Mouse (Mus musculus): ENCODE measurements around the gene Pfkp. TPM values are rescaled to one million over a fixed set of nuclear protein-coding genes. Genes with fewer than 3 reads are reported as not detected.

The Pfkp gene
- polyA plus RNA-seq, 1 experiment from 2014 or later: 348 TPM

GRCm38 (mm10) chr13:6600626-6601025, 48.0 kb downstream of the Pfkp start:
- no peak overlapping the region for H3K4me2 ChIP-seq (replicated peaks)
- WGBS: 88% methylated on average over 8 of the region's 8 CpGs
- ATAC-seq (ENCODE audit: low FRiP score): no peak
- peaks cover 50% of the 10 kb centered on the region for H3K36me3 ChIP-seq (replicated peaks; ENCODE audit: control insufficient read depth, insufficient read depth)
- no peaks in the 10 kb centered on the region for H3K4me1 ChIP-seq (replicated peaks; ENCODE audit: control insufficient read depth, insufficient read depth, low read length)
- H3K27ac ChIP-seq: no peak overlapping the region
- no peak overlapping the region for H3K4me3 ChIP-seq (replicated peaks; ENCODE audit: low read length)
- no peaks in the 10 kb centered on the region for H3K9me3 ChIP-seq (ENCODE audit: control insufficient read depth, low read length)
- DNase-seq (ENCODE audit: low spot score): no peak
- no peak overlapping the region for H3K9ac ChIP-seq
- no peaks in the 10 kb centered on the region for H3K27me3 ChIP-seq (ENCODE audit: control insufficient read depth, insufficient read depth, low read length)

- Histone ChIP-seq H3K9me3 (ENCODE audit: control insufficient read depth, low read length) (no peaks in the 10 kb centered on the region), H3K27ac (no peak overlapping the region), H3K4me2 (replicated peaks) (no peak overlapping the region), H3K36me3 (replicated peaks; ENCODE audit: control insufficient read depth, insufficient read depth) (peaks cover 34% of the 10 kb centered on the region), H3K9ac (no peak overlapping the region), H3K4me3 (replicated peaks; ENCODE audit: low read length) (no peak overlapping the region), H3K4me1 (replicated peaks; ENCODE audit: control insufficient read depth, insufficient read depth, low read length) (no peaks in the 10 kb centered on the region), H3K27me3 (ENCODE audit: control insufficient read depth, insufficient read depth, low read length) (no peaks in the 10 kb centered on the region)
- WGBS: 91% methylated on average over 16 of the region's 16 CpGs
- no peak for DNase-seq (ENCODE audit: low spot score)
- no peak for ATAC-seq (ENCODE audit: low FRiP score)
Observed at GRCm38 (mm10) chr13:6597801-6598200, 50.8 kb downstream of the Pfkp start.

- 89% methylated on average over 4 of the region's 4 CpGs for whole genome bisulfite sequencing
- DNase-seq (ENCODE audit: low spot score) (no peak), ATAC-seq (ENCODE audit: low FRiP score) (no peak)
- Histone ChIP-seq H3K4me1 (replicated peaks; ENCODE audit: control insufficient read depth, insufficient read depth, low read length) (no peaks in the 10 kb centered on the region), H3K4me3 (replicated peaks; ENCODE audit: low read length) (no peak overlapping the region), H3K9me3 (ENCODE audit: control insufficient read depth, low read length) (no peaks in the 10 kb centered on the region), H3K27ac (no peak overlapping the region), H3K36me3 (replicated peaks; ENCODE audit: control insufficient read depth, insufficient read depth) (peaks cover 22% of the 10 kb centered on the region), H3K4me2 (replicated peaks) (no peak overlapping the region), H3K9ac (no peak overlapping the region), H3K27me3 (ENCODE audit: control insufficient read depth, insufficient read depth, low read length) (no peaks in the 10 kb centered on the region)
Observed at GRCm38 (mm10) chr13:6595403-6595802, 53.2 kb downstream of the Pfkp start.

GRCm38 (mm10) chr13:6590846-6591245, 57.7 kb downstream of the Pfkp start:
- no peak for DNase-seq (ENCODE audit: low spot score)
- Histone ChIP-seq H3K4me3 (replicated peaks; ENCODE audit: low read length) (no peak overlapping the region), H3K9ac (no peak overlapping the region), H3K9me3 (ENCODE audit: control insufficient read depth, low read length) (no peaks in the 10 kb centered on the region), H3K36me3 (replicated peaks; ENCODE audit: control insufficient read depth, insufficient read depth) (peaks cover under 1% of the 10 kb centered on the region; the same call in 1 of the 2 replicates), H3K27me3 (ENCODE audit: control insufficient read depth, insufficient read depth, low read length) (no peaks in the 10 kb centered on the region), H3K27ac (no peak overlapping the region), H3K4me2 (replicated peaks) (no peak overlapping the region), H3K4me1 (replicated peaks; ENCODE audit: control insufficient read depth, insufficient read depth, low read length) (no peaks in the 10 kb centered on the region)
- 79% methylated on average over 3 of the region's 3 CpGs for WGBS
- ATAC-seq (ENCODE audit: low FRiP score): no peak

GRCm38 (mm10) chr13:6586009-6586408, 62.6 kb downstream of the Pfkp start:
- 84% methylated on average over 9 of the region's 9 CpGs for WGBS
- no peaks in the 10 kb centered on the region for H3K9me3 ChIP-seq (ENCODE audit: control insufficient read depth, low read length)
- ATAC-seq (ENCODE audit: low FRiP score) (no peak), DNase-seq (ENCODE audit: low spot score) (no peak)
- H3K4me3 ChIP-seq (replicated peaks; ENCODE audit: low read length): no peak overlapping the region
- no peaks in the 10 kb centered on the region for H3K27me3 ChIP-seq (ENCODE audit: control insufficient read depth, insufficient read depth, low read length)
- no peak overlapping the region for H3K9ac ChIP-seq
- H3K4me1 ChIP-seq (replicated peaks; ENCODE audit: control insufficient read depth, insufficient read depth, low read length): no peaks in the 10 kb centered on the region
- H3K27ac ChIP-seq: no peak overlapping the region
- H3K4me2 ChIP-seq (replicated peaks): no peak overlapping the region
- peaks cover 25% of the 10 kb centered on the region for H3K36me3 ChIP-seq (replicated peaks; ENCODE audit: control insufficient read depth, insufficient read depth)

GRCm38 (mm10) chr13:6583499-6584125, 65.0 kb downstream of the Pfkp start:
- no peak overlapping the region for H3K4me3 ChIP-seq (replicated peaks; ENCODE audit: low read length)

GRCm38 (mm10) chr13:6575920-6576509, 72.6 kb downstream of the Pfkp start:
- ATAC-seq (ENCODE audit: low FRiP score): no peak
- no peak overlapping the region for H3K4me2 ChIP-seq (replicated peaks)
- no peak for DNase-seq (ENCODE audit: low spot score)

More at GRCm38 (mm10) chr13:6583499-6584125, 65.0 kb downstream of the Pfkp start:
- no peak overlapping the region for H3K27ac ChIP-seq
- no peaks in the 10 kb centered on the region for H3K4me1 ChIP-seq (replicated peaks; ENCODE audit: control insufficient read depth, insufficient read depth, low read length)
- DNase-seq (ENCODE audit: low spot score) (no peak), ATAC-seq (ENCODE audit: low FRiP score) (0 out of 2 replicates have a peak, but pooled peaks have one; percentile 22)
- no peaks in the 10 kb centered on the region for H3K9me3 ChIP-seq (ENCODE audit: control insufficient read depth, low read length)
- no peaks in the 10 kb centered on the region for H3K27me3 ChIP-seq (ENCODE audit: control insufficient read depth, insufficient read depth, low read length)
- peaks cover 48% of the 10 kb centered on the region for H3K36me3 ChIP-seq (replicated peaks; ENCODE audit: control insufficient read depth, insufficient read depth)
- 88% methylated on average over 4 of the region's 4 CpGs for WGBS
- no peak overlapping the region for H3K4me2 ChIP-seq (replicated peaks)
- no peak overlapping the region for H3K9ac ChIP-seq

GRCm38 (mm10) chr13:6565571-6565970, 83.0 kb downstream of the Pfkp start:
- Histone ChIP-seq H3K4me3 (replicated peaks; ENCODE audit: low read length) (no peak overlapping the region), H3K27me3 (ENCODE audit: control insufficient read depth, insufficient read depth, low read length) (no peaks in the 10 kb centered on the region), H3K4me1 (replicated peaks; ENCODE audit: control insufficient read depth, insufficient read depth, low read length) (no peaks in the 10 kb centered on the region), H3K9me3 (ENCODE audit: control insufficient read depth, low read length) (no peaks in the 10 kb centered on the region), H3K9ac (no peak overlapping the region), H3K27ac (no peak overlapping the region), H3K4me2 (replicated peaks) (no peak overlapping the region), H3K36me3 (replicated peaks; ENCODE audit: control insufficient read depth, insufficient read depth) (peaks cover 98% of the 10 kb centered on the region)
- WGBS: 89% methylated on average over 5 of the region's 5 CpGs
- DNase-seq (ENCODE audit: low spot score): no peak
- no peak for ATAC-seq (ENCODE audit: low FRiP score)

More at GRCm38 (mm10) chr13:6575920-6576509, 72.6 kb downstream of the Pfkp start:
- Histone ChIP-seq H3K27me3 (ENCODE audit: control insufficient read depth, insufficient read depth, low read length) (no peaks in the 10 kb centered on the region), H3K9me3 (ENCODE audit: control insufficient read depth, low read length) (no peaks in the 10 kb centered on the region), H3K4me1 (replicated peaks; ENCODE audit: control insufficient read depth, insufficient read depth, low read length) (no peaks in the 10 kb centered on the region), H3K36me3 (replicated peaks; ENCODE audit: control insufficient read depth, insufficient read depth) (peaks cover 96% of the 10 kb centered on the region), H3K27ac (no peak overlapping the region), H3K9ac (no peak overlapping the region), H3K4me3 (replicated peaks; ENCODE audit: low read length) (no peak overlapping the region)
- 98% methylated on average over 6 of the region's 6 CpGs for WGBS

- H3K27ac ChIP-seq: no peak overlapping the region
- ATAC-seq (ENCODE audit: low FRiP score) (no peak), DNase-seq (ENCODE audit: low spot score) (no peak)
- H3K4me3 ChIP-seq (replicated peaks; ENCODE audit: low read length): no peak overlapping the region
- peaks cover 97% of the 10 kb centered on the region for H3K36me3 ChIP-seq (replicated peaks; ENCODE audit: control insufficient read depth, insufficient read depth)
- H3K9ac ChIP-seq: no peak overlapping the region
- H3K4me1 ChIP-seq (replicated peaks; ENCODE audit: control insufficient read depth, insufficient read depth, low read length): no peaks in the 10 kb centered on the region
- no peaks in the 10 kb centered on the region for H3K9me3 ChIP-seq (ENCODE audit: control insufficient read depth, low read length)
- 90% methylated on average over 2 of the region's 2 CpGs for WGBS
- H3K4me2 ChIP-seq (replicated peaks): no peak overlapping the region
- H3K27me3 ChIP-seq (ENCODE audit: control insufficient read depth, insufficient read depth, low read length): no peaks in the 10 kb centered on the region
Observed at GRCm38 (mm10) chr13:6562409-6562808, 86.2 kb downstream of the Pfkp start.
